Mouse (Mus musculus): ENCODE data around the gene Lamc1. TPM values are rescaled to one million over a fixed set of nuclear protein-coding genes. Genes with fewer than 3 reads are reported as not detected.

Lamc1 gene
- polyA plus RNA-seq (2012; rRNA removed) = 118 and 132 TPM in 2 replicates
- 76.7 and 78.1 TPM in 2 replicates for polyA plus RNA-seq (2014; fragmentation: Nextera tagmentation; extraction: Ambion mirVana)

- WGBS = 1% methylated on average over 43 of the region's 85 CpGs
- DNase-seq (ENCODE audit: low spot score) (peak; percentile 90), ATAC-seq (ENCODE audit: low FRiP score, low read depth) (peak; percentile 93)
- Histone ChIP-seq H3K36me3 (ENCODE audit: control insufficient read depth, insufficient read depth, low read length) (no peaks in the 10 kb centered on the region), H3K9ac (ENCODE audit: low read depth, low read length, severe bottlenecking) (peak within 1 kb of the TSS; percentile 89), H3K4me1 (ENCODE audit: control insufficient read depth, insufficient read depth, low read length) (peaks cover 16% of the 10 kb centered on the region), H3K27ac (replicated peaks; ENCODE audit: low read depth, low read length) (peak within 1 kb of the TSS; percentile 84), H3K4me3 (replicated peaks; ENCODE audit: low read length) (peak within 1 kb of the TSS; percentile 96), H3K27me3 (ENCODE audit: control insufficient read depth, insufficient read depth, low read length) (no peaks in the 10 kb centered on the region), H3K4me2 (replicated peaks; ENCODE audit: low read depth, low read length, severe bottlenecking) (peak within 1 kb of the TSS; percentile 89), H3K9me3 (ENCODE audit: control insufficient read depth, low read length) (no peaks in the 10 kb centered on the region)
- peak; percentile 81; the same call in 1 of the 2 replicates for TF ChIP-seq POLR2A (IDR thresholded peaks at IDR 0.05; ENCODE audit: borderline replicate concordance, extremely low read depth, insufficient read depth, insufficient read length)
Measured at GRCm38 (mm10) chr1:153332444-153333295, at the start of gene Lamc1. TSS of gene Lamc1 (minus strand) at chr1:153332786.

GRCm38 (mm10) chr1:153380746-153381282, 48.2 kb upstream of the Lamc1 start:
- Histone ChIP-seq H3K4me1 (ENCODE audit: control insufficient read depth, insufficient read depth, low read length) (no peaks in the 10 kb centered on the region), H3K4me3 (replicated peaks; ENCODE audit: low read length) (no peak overlapping the region), H3K27ac (replicated peaks; ENCODE audit: low read depth, low read length) (no peak overlapping the region), H3K9me3 (ENCODE audit: control insufficient read depth, low read length) (no peaks in the 10 kb centered on the region), H3K9ac (ENCODE audit: low read depth, low read length, severe bottlenecking) (no peak overlapping the region), H3K4me2 (replicated peaks; ENCODE audit: low read depth, low read length, severe bottlenecking) (no peak overlapping the region), H3K36me3 (ENCODE audit: control insufficient read depth, insufficient read depth, low read length) (no peaks in the 10 kb centered on the region), H3K27me3 (ENCODE audit: control insufficient read depth, insufficient read depth, low read length) (no peaks in the 10 kb centered on the region)
- DNase-seq (ENCODE audit: low spot score) = no peak
- TF ChIP-seq POLR2A (IDR thresholded peaks at IDR 0.05; ENCODE audit: borderline replicate concordance, extremely low read depth, insufficient read depth, insufficient read length) = no peak
- no peak for ATAC-seq (ENCODE audit: low FRiP score, low read depth)
- WGBS = 88% methylated on average over 9 of the region's 9 CpGs

GRCm38 (mm10) chr1:153379832-153380231, 47.2 kb upstream of the Lamc1 start:
- Histone ChIP-seq H3K36me3 (ENCODE audit: control insufficient read depth, insufficient read depth, low read length) (no peaks in the 10 kb centered on the region), H3K4me1 (ENCODE audit: control insufficient read depth, insufficient read depth, low read length) (no peaks in the 10 kb centered on the region), H3K9me3 (ENCODE audit: control insufficient read depth, low read length) (no peaks in the 10 kb centered on the region), H3K9ac (ENCODE audit: low read depth, low read length, severe bottlenecking) (no peak overlapping the region), H3K27ac (replicated peaks; ENCODE audit: low read depth, low read length) (no peak overlapping the region), H3K27me3 (ENCODE audit: control insufficient read depth, insufficient read depth, low read length) (no peaks in the 10 kb centered on the region), H3K4me2 (replicated peaks; ENCODE audit: low read depth, low read length, severe bottlenecking) (no peak overlapping the region), H3K4me3 (replicated peaks; ENCODE audit: low read length) (no peak overlapping the region)
- 79% methylated on average over 5 of the region's 5 CpGs for WGBS
- no peak for ATAC-seq (ENCODE audit: low FRiP score, low read depth)
- DNase-seq (ENCODE audit: low spot score) = no peak
- no peak for TF ChIP-seq POLR2A (IDR thresholded peaks at IDR 0.05; ENCODE audit: borderline replicate concordance, extremely low read depth, insufficient read depth, insufficient read length)

GRCm38 (mm10) chr1:153378587-153378986, 46.0 kb upstream of the Lamc1 start:
- Histone ChIP-seq H3K4me3 (replicated peaks; ENCODE audit: low read length) (no peak overlapping the region), H3K4me2 (replicated peaks; ENCODE audit: low read depth, low read length, severe bottlenecking) (no peak overlapping the region), H3K4me1 (ENCODE audit: control insufficient read depth, insufficient read depth, low read length) (no peaks in the 10 kb centered on the region), H3K9me3 (ENCODE audit: control insufficient read depth, low read length) (no peaks in the 10 kb centered on the region), H3K36me3 (ENCODE audit: control insufficient read depth, insufficient read depth, low read length) (no peaks in the 10 kb centered on the region), H3K9ac (ENCODE audit: low read depth, low read length, severe bottlenecking) (no peak overlapping the region), H3K27me3 (ENCODE audit: control insufficient read depth, insufficient read depth, low read length) (no peaks in the 10 kb centered on the region), H3K27ac (replicated peaks; ENCODE audit: low read depth, low read length) (no peak overlapping the region)
- TF ChIP-seq POLR2A (IDR thresholded peaks at IDR 0.05; ENCODE audit: borderline replicate concordance, extremely low read depth, insufficient read depth, insufficient read length) = no peak
- DNase-seq (ENCODE audit: low spot score) (no peak), ATAC-seq (ENCODE audit: low FRiP score, low read depth) (no peak)
- 65% methylated on average over 6 of the region's 6 CpGs for WGBS

- DNase-seq (ENCODE audit: low spot score) (no peak), ATAC-seq (ENCODE audit: low FRiP score, low read depth) (no peak)
- no peaks in the 10 kb centered on the region for H3K36me3 ChIP-seq (ENCODE audit: control insufficient read depth, insufficient read depth, low read length)
- TF ChIP-seq POLR2A (IDR thresholded peaks at IDR 0.05; ENCODE audit: borderline replicate concordance, extremely low read depth, insufficient read depth, insufficient read length) = no peak
- no peak overlapping the region for H3K9ac ChIP-seq (ENCODE audit: low read depth, low read length, severe bottlenecking)
- H3K4me3 ChIP-seq (replicated peaks; ENCODE audit: low read length) = no peak overlapping the region
- no peaks in the 10 kb centered on the region for H3K27me3 ChIP-seq (ENCODE audit: control insufficient read depth, insufficient read depth, low read length)
- no peaks in the 10 kb centered on the region for H3K9me3 ChIP-seq (ENCODE audit: control insufficient read depth, low read length)
- no peaks in the 10 kb centered on the region for H3K4me1 ChIP-seq (ENCODE audit: control insufficient read depth, insufficient read depth, low read length)
- H3K27ac ChIP-seq (replicated peaks; ENCODE audit: low read depth, low read length) = no peak overlapping the region
- H3K4me2 ChIP-seq (replicated peaks; ENCODE audit: low read depth, low read length, severe bottlenecking) = no peak overlapping the region
- 45% methylated on average over 6 of the region's 6 CpGs for WGBS
Measured at GRCm38 (mm10) chr1:153376446-153376845, 43.9 kb upstream of the Lamc1 start.
